12 mouse cellular contexts compared by ENCODE assay signal in genomic region chr5:35647562-35647961, GRCm38 (mm10). TPM values are rescaled to one million over a fixed set of nuclear protein-coding genes. Genes with fewer than 3 reads are reported as not detected.
DNase-seq lines count a peak whose midpoint lies in the region; TF ChIP-seq lines count a peak whose summit lies in the region.
"Had no signal": no experiment of that assay in that cellular context is flagged by ENCODE, and none has a peak within 500 bp of the region (broad histone marks: within the 10 kb centered on the region; RNA-seq: fewer than 3 reads in every experiment).

No protein-coding gene starts in this region.

- intact Hi-C loops in gastrocnemius, postnatal 14 days (cut with DNase I; ENCODE audit: low total_unique reads) = no loop called here

- no peaks in the 10 kb centered on the region for H3K27me3 ChIP-seq in myocyte (ENCODE audit: control insufficient read depth, insufficient read depth, insufficient read length)
- H3K27me3 ChIP-seq: forebrain, embryonic 15.5 days; hindbrain, embryonic 12.5 days; neural tube, embryonic 12.5 days had no signal

- peak; percentile 35 for DNase-seq in kidney, postnatal 14 days
- DNase-seq in kidney, postnatal 36 days = no peak
- DNase-seq in gastrocnemius, postnatal 14 days = peak; percentile 69
- DNase-seq in heart, postnatal 4 days = peak; percentile 47
- DNase-seq in right cerebral cortex, postnatal 10 days (ENCODE audit: low spot score in 2 of 2) = no peak
- DNase-seq in spleen, adult 18-20 months = no peak
- no peak for DNase-seq in layer of hippocampus, postnatal 36 days

- H3K4me3 ChIP-seq in myocyte = no peak overlapping the region
- H3K4me3 ChIP-seq: forebrain, embryonic 15.5 days; hindbrain, embryonic 12.5 days; neural tube, embryonic 12.5 days had no signal

- no peak overlapping the region for H3ac ChIP-seq in myocyte (ENCODE audit: control insufficient read depth, insufficient read length)

- no peak overlapping the region for H3K4me2 ChIP-seq in myocyte (ENCODE audit: low read depth)
- H3K4me2 ChIP-seq: forebrain, embryonic 15.5 days; hindbrain, embryonic 12.5 days; neural tube, embryonic 12.5 days had no signal

- TF ChIP-seq POLR2A in myocyte (IDR thresholded peaks at IDR 0.05; ENCODE audit: insufficient read length, low read depth) = no peak

- H3K79me2 ChIP-seq in myocyte (ENCODE audit: control insufficient read depth, insufficient read depth) = no peaks in the 10 kb centered on the region

- H3K36me3 ChIP-seq in myocyte (ENCODE audit: control insufficient read depth, insufficient read depth) = no peaks in the 10 kb centered on the region
- H3K36me3 ChIP-seq: forebrain, embryonic 15.5 days; G1E; hindbrain, embryonic 12.5 days; neural tube, embryonic 12.5 days had no signal

TF ChIP-seq in myocyte, 11 proteins besides CTCF, POLR2A, EP300 and RAD21:
- peak in 2 of 3 experiments; percentile 17 to 85 for TF ChIP-seq MYOG (IDR thresholded peaks at IDR 0.05; ENCODE audit: control insufficient read depth in 1 of 3, insufficient read depth in 1 of 3, insufficient read length in 2 of 3, low read depth in 2 of 3)
- TF ChIP-seq SRF (IDR thresholded peaks at IDR 0.05; ENCODE audit: control insufficient read depth, insufficient read length, low read depth) = no peak
- TF ChIP-seq MYOD1 (IDR thresholded peaks at IDR 0.05; ENCODE audit: control insufficient read depth in 1 of 3, insufficient read length in 2 of 3, low read depth in 2 of 3) = peak; percentile 67 to 83 (median 81)
- peak; percentile 70 for TF ChIP-seq TCF3 (IDR thresholded peaks at IDR 0.05; ENCODE audit: insufficient read length, low read depth)
- peak; percentile 85 for TF ChIP-seq CEBPB (IDR thresholded peaks at IDR 0.05; ENCODE audit: insufficient read depth, poor library complexity, severe bottlenecking)
- TF ChIP-seq TCF12 (IDR thresholded peaks at IDR 0.05; ENCODE audit: insufficient read depth, poor library complexity, severe bottlenecking) = no peak
- no peak for TF ChIP-seq E2F4 (IDR thresholded peaks at IDR 0.05; ENCODE audit: insufficient read depth)
- TF ChIP-seq USF1 (IDR thresholded peaks at IDR 0.05; ENCODE audit: low read depth) = no peak

RNA-seq across cellular contexts. Expression of gene Htra3, which starts 32.0 kb away (rescaled TPM):
- total RNA-seq in gastrocnemius, postnatal 14 days (2021) = 10 to 100 TPM; 49.9 to 54.6 TPM
- 10 to 100 TPM; 23.3 to 30.8 TPM for total RNA-seq in heart, postnatal 4 days (2021)
- 5.9 TPM for polyA plus RNA-seq in myocyte (2012; fragmentation: generic; extraction: Trizol)
- 1 to 10 TPM; 3.8 to 7.3 TPM for total RNA-seq in layer of hippocampus, postnatal 36 days (2021)
- total RNA-seq: G1E had no signal
- polyA plus RNA-seq: G1E had no signal

Comparison
In these comparisons a context has a peak if more than half of its experiments do, and no peak if none do; other contexts are left out.
1. DNase-seq: peak in kidney, postnatal 14 days (single experiment), gastrocnemius, postnatal 14 days (single experiment) and heart, postnatal 4 days (single experiment); none in kidney, postnatal 36 days (0 of 2), right cerebral cortex, postnatal 10 days (0 of 2), spleen, adult 18-20 months (0 of 2) and layer of hippocampus, postnatal 36 days (0 of 2).